Comparison of ENCODE assay signal across 8 mouse cellular contexts in genomic region chr5:22549366-22550032, GRCm38 (mm10). TPM values are rescaled to one million over a fixed set of nuclear protein-coding genes. Genes with fewer than 3 reads are reported as not detected.
DNase-seq lines count a peak whose midpoint lies in the region; ATAC-seq and TF ChIP-seq lines count a peak whose summit lies in the region.

No protein-coding gene starts in this region.

- H3K4me1 ChIP-seq in lung, embryonic 15.5 days, result peaks cover 14% of the 10 kb centered on the region
- H3K4me1 ChIP-seq in embryonic facial prominence, embryonic 11.5 days (ENCODE audit: control insufficient read depth, insufficient read depth, low read length), result no peaks in the 10 kb centered on the region
- no peaks in the 10 kb centered on the region for H3K4me1 ChIP-seq in intestine, embryonic 15.5 days (replicated peaks)
- no peaks in the 10 kb centered on the region for H3K4me1 ChIP-seq in midbrain, postnatal 0 days (ENCODE audit: insufficient read depth, low read length)

- H3K9ac ChIP-seq in lung, embryonic 15.5 days, result peak overlapping the region; percentile 77
- H3K9ac ChIP-seq in embryonic facial prominence, embryonic 11.5 days (replicated peaks; ENCODE audit: low read length), result peak overlapping the region; percentile 87
- peak overlapping the region; percentile 81 for H3K9ac ChIP-seq in intestine, embryonic 15.5 days
- H3K9ac ChIP-seq in midbrain, postnatal 0 days (replicated peaks; ENCODE audit: low read length, poor library complexity, severe bottlenecking), result peak overlapping the region; percentile 70

- H3K9me3 ChIP-seq in lung, embryonic 15.5 days, result no peaks in the 10 kb centered on the region
- no peaks in the 10 kb centered on the region for H3K9me3 ChIP-seq in embryonic facial prominence, embryonic 11.5 days (replicated peaks; ENCODE audit: control insufficient read depth, low read length)
- H3K9me3 ChIP-seq in intestine, embryonic 15.5 days, result no peaks in the 10 kb centered on the region
- no peaks in the 10 kb centered on the region for H3K9me3 ChIP-seq in midbrain, postnatal 0 days (ENCODE audit: low read length)

- H3K27ac ChIP-seq in lung, embryonic 15.5 days, result peak overlapping the region; percentile 91
- H3K27ac ChIP-seq in embryonic facial prominence, embryonic 11.5 days (replicated peaks; ENCODE audit: low read depth, low read length), result peak overlapping the region; percentile 59; the same call in 1 of the 2 replicates
- H3K27ac ChIP-seq in intestine, embryonic 15.5 days, result peak overlapping the region; percentile 74
- peak overlapping the region; percentile 85 for H3K27ac ChIP-seq in midbrain, postnatal 0 days (ENCODE audit: low read depth, low read length)

- no peak for DNase-seq in lung, postnatal 25 days (ENCODE audit: low spot score)
- DNase-seq in embryonic facial prominence, embryonic 11.5 days (ENCODE audit: low spot score), result no peak
- DNase-seq in midbrain, postnatal 0 days (ENCODE audit: low spot score), result no peak
- DNase-seq in urinary bladder, adult 2 months (ENCODE audit: low spot score), result no peak
- DNase-seq in layer of hippocampus, postnatal 10 days (ENCODE audit: low spot score in 2 of 2), result no peak
- DNase-seq in T-cell, adult 2 months (ENCODE audit: low spot score), result no peak

- ATAC-seq in lung, embryonic 15.5 days (ENCODE audit: borderline replicate concordance, extremely low read depth, low FRiP score, low TSS enrichment), result peak; percentile 17; the same call in 1 of the 2 replicates
- ATAC-seq in embryonic facial prominence, embryonic 11.5 days (replicated peaks; ENCODE audit: insufficient number of reproducible peaks, low FRiP score, low TSS enrichment, low read depth), result peak; percentile 21; the same call in 1 of the 2 replicates
- ATAC-seq in intestine, embryonic 15.5 days, result no peak
- ATAC-seq in midbrain, postnatal 0 days (ENCODE audit: low FRiP score), result no peak; the same call in none of the 2 replicates

- H3K4me2 ChIP-seq in lung, embryonic 15.5 days, result peak overlapping the region; percentile 67
- peak overlapping the region; percentile 63 for H3K4me2 ChIP-seq in embryonic facial prominence, embryonic 11.5 days (ENCODE audit: low read depth, low read length)
- H3K4me2 ChIP-seq in intestine, embryonic 15.5 days (replicated peaks), result peak overlapping the region; percentile 73
- peak overlapping the region; percentile 79 for H3K4me2 ChIP-seq in midbrain, postnatal 0 days (ENCODE audit: low read depth, low read length, poor library complexity, severe bottlenecking)

- no peak for TF ChIP-seq CTCF in midbrain, postnatal 0 days (IDR thresholded peaks at IDR 0.05)

- no peaks in the 10 kb centered on the region for H3K27me3 ChIP-seq in lung, embryonic 15.5 days
- no peaks in the 10 kb centered on the region for H3K27me3 ChIP-seq in embryonic facial prominence, embryonic 11.5 days (ENCODE audit: control insufficient read depth, insufficient read depth, low read length)
- H3K27me3 ChIP-seq in intestine, embryonic 15.5 days (replicated peaks), result no peaks in the 10 kb centered on the region
- no peaks in the 10 kb centered on the region for H3K27me3 ChIP-seq in midbrain, postnatal 0 days (ENCODE audit: insufficient read depth, low read length)

- WGBS in lung, embryonic 15.5 days, result 7% methylated on average over 11 of the region's 11 CpGs
- 15% methylated on average over 11 of the region's 11 CpGs for WGBS in embryonic facial prominence, embryonic 11.5 days
- 8% methylated on average over 11 of the region's 11 CpGs for WGBS in intestine, embryonic 15.5 days
- 9% methylated on average over 11 of the region's 11 CpGs for WGBS in midbrain, postnatal 0 days

- peaks cover 18% of the 10 kb centered on the region for H3K36me3 ChIP-seq in lung, embryonic 15.5 days
- H3K36me3 ChIP-seq in embryonic facial prominence, embryonic 11.5 days (replicated peaks; ENCODE audit: control insufficient read depth, insufficient read depth, low read depth, low read length), result no peaks in the 10 kb centered on the region; the same call in 1 of the 2 replicates
- H3K36me3 ChIP-seq in intestine, embryonic 15.5 days, result peaks cover 8% of the 10 kb centered on the region; the same call in 1 of the 2 replicates
- peaks cover 5% of the 10 kb centered on the region; the same call in 1 of the 2 replicates for H3K36me3 ChIP-seq in midbrain, postnatal 0 days (ENCODE audit: insufficient read depth, low read length)

- H3K4me3 ChIP-seq in lung, embryonic 15.5 days, result peak overlapping the region; percentile 86
- peak overlapping the region; percentile 63 for H3K4me3 ChIP-seq in embryonic facial prominence, embryonic 11.5 days (ENCODE audit: low read depth, low read length)
- H3K4me3 ChIP-seq in intestine, embryonic 15.5 days (replicated peaks), result peak overlapping the region; percentile 72
- peak overlapping the region; percentile 73 for H3K4me3 ChIP-seq in midbrain, postnatal 0 days (ENCODE audit: low read depth, low read length)

RNA-seq across cellular contexts. Expression of gene Orc5, which starts 0.7 kb away (rescaled TPM):
- 37.1 and 38.4 TPM in 2 replicates for polyA plus RNA-seq in lung, embryonic 15.5 days (2015; fragmentation: Nextera tagmentation; extraction: Ambion mirVana)
- polyA plus RNA-seq in embryonic facial prominence, embryonic 11.5 days (2014; fragmentation: Nextera tagmentation; extraction: Ambion mirVana), result 59.9 and 60.2 TPM in 2 replicates
- polyA plus RNA-seq in intestine, embryonic 15.5 days (2015; fragmentation: Nextera tagmentation; extraction: Ambion mirVana), result 40.6 and 43.0 TPM in 2 replicates
- total RNA-seq in midbrain, postnatal 0 days (2014; rRNA removed), result 27.7 and 28.9 TPM in 2 replicates
- polyA plus RNA-seq in midbrain, postnatal 0 days (2015; fragmentation: Nextera tagmentation; extraction: Ambion mirVana), result 28.5 and 31.5 TPM in 2 replicates
- 4.0 and 9.5 TPM in 2 replicates for polyA plus RNA-seq in urinary bladder, adult 2 months (2012; rRNA removed)
- total RNA-seq in layer of hippocampus, postnatal 10 days (2021), result 10 to 100 TPM; 22.7 to 23.4 TPM

Comparison
In these comparisons a context has a peak if more than half of its experiments do, and no peak if none do; other contexts are left out.
1. ATAC-seq: peak in lung, embryonic 15.5 days (single experiment) and embryonic facial prominence, embryonic 11.5 days (single experiment); none in intestine, embryonic 15.5 days (single experiment) and midbrain, postnatal 0 days (single experiment).
2. Peak in every context shown above with its lines, with median percentiles within 50 percentile points of each other: H3K27ac ChIP-seq, H3K4me2 ChIP-seq, H3K4me3 ChIP-seq and H3K9ac ChIP-seq.